Mouse (Mus musculus): Measurements from ENCODE around the gene Cbs. TPM values are rescaled to one million over a fixed set of nuclear protein-coding genes. Genes with fewer than 3 reads are reported as not detected.
A peak's percentile ranks its signal among the peaks of the same experiment; 100 is the strongest.

Gene Cbs
- total and polyA plus RNA-seq, 2 experiments = 236 to 782 TPM

- WGBS = 96% methylated on average over 9 of the region's 9 CpGs
- Histone ChIP-seq H3K9ac (ENCODE audit: low read depth, low read length) (no peak overlapping the region), H3K79me2 (ENCODE audit: control insufficient read depth, insufficient read depth, low read length) (no peaks in the 10 kb centered on the region), H3K4me3 (ENCODE audit: insufficient read depth, low read depth, low read length) (no peak overlapping the region), H3K4me1 (ENCODE audit: control insufficient read depth, insufficient read depth, low read length) (no peaks in the 10 kb centered on the region), H3K36me3 (ENCODE audit: control insufficient read depth, insufficient read depth, low read length) (peaks cover 12% of the 10 kb centered on the region; the same call in 1 of the 2 replicates), H3K27ac (replicated peaks; ENCODE audit: insufficient read depth, low read depth, low read length) (no peak overlapping the region), H3K27me3 (ENCODE audit: control insufficient read depth, insufficient read depth, low read length) (no peaks in the 10 kb centered on the region)
- TF ChIP-seq CTCF (IDR thresholded peaks at IDR 0.05; ENCODE audit: low read depth, low read length) (no peak), POLR2A (IDR thresholded peaks at IDR 0.05; ENCODE audit: extremely low read depth, insufficient read depth, low read length) (no peak)
- DNase-seq (ENCODE audit: extremely low read depth, low read depth, low spot score) = no peak
Observed at GRCm38 (mm10) chr17:31597957-31598356, 39.1 kb downstream of the Cbs start.

GRCm38 (mm10) chr17:31595077-31595476 is 42.0 kb downstream of the Cbs start:
- Histone ChIP-seq H3K9ac (ENCODE audit: low read depth, low read length) (no peak overlapping the region), H3K4me1 (ENCODE audit: control insufficient read depth, insufficient read depth, low read length) (no peaks in the 10 kb centered on the region), H3K79me2 (ENCODE audit: control insufficient read depth, insufficient read depth, low read length) (no peaks in the 10 kb centered on the region), H3K27ac (replicated peaks; ENCODE audit: insufficient read depth, low read depth, low read length) (no peak overlapping the region), H3K36me3 (ENCODE audit: control insufficient read depth, insufficient read depth, low read length) (peaks cover 20% of the 10 kb centered on the region; the same call in 1 of the 2 replicates), H3K27me3 (ENCODE audit: control insufficient read depth, insufficient read depth, low read length) (no peaks in the 10 kb centered on the region), H3K4me3 (ENCODE audit: insufficient read depth, low read depth, low read length) (no peak overlapping the region)
- WGBS = 90% methylated on average over 5 of the region's 5 CpGs
- DNase-seq (ENCODE audit: extremely low read depth, low read depth, low spot score) = no peak
- TF ChIP-seq CTCF (IDR thresholded peaks at IDR 0.05; ENCODE audit: low read depth, low read length) (no peak), POLR2A (IDR thresholded peaks at IDR 0.05; ENCODE audit: extremely low read depth, insufficient read depth, low read length) (no peak)

GRCm38 (mm10) chr17:31594590-31594989 is 42.4 kb downstream of the Cbs start:
- no peak overlapping the region for H3K9ac ChIP-seq (ENCODE audit: low read depth, low read length)
- H3K4me3 ChIP-seq (ENCODE audit: insufficient read depth, low read depth, low read length) = no peak overlapping the region
- no peak overlapping the region for H3K27ac ChIP-seq (replicated peaks; ENCODE audit: insufficient read depth, low read depth, low read length)
- DNase-seq (ENCODE audit: extremely low read depth, low read depth, low spot score) = no peak
- H3K36me3 ChIP-seq (ENCODE audit: control insufficient read depth, insufficient read depth, low read length) = peaks cover 20% of the 10 kb centered on the region; the same call in 1 of the 2 replicates
- TF ChIP-seq CTCF (IDR thresholded peaks at IDR 0.05; ENCODE audit: low read depth, low read length) (no peak), POLR2A (IDR thresholded peaks at IDR 0.05; ENCODE audit: extremely low read depth, insufficient read depth, low read length) (no peak)
- 54% methylated on average over 7 of the region's 7 CpGs for WGBS
- H3K79me2 ChIP-seq (ENCODE audit: control insufficient read depth, insufficient read depth, low read length) = no peaks in the 10 kb centered on the region
- no peaks in the 10 kb centered on the region for H3K27me3 ChIP-seq (ENCODE audit: control insufficient read depth, insufficient read depth, low read length)
- no peaks in the 10 kb centered on the region for H3K4me1 ChIP-seq (ENCODE audit: control insufficient read depth, insufficient read depth, low read length)

GRCm38 (mm10) chr17:31590846-31591245 is 46.2 kb downstream of the Cbs start:
- Histone ChIP-seq H3K79me2 (ENCODE audit: control insufficient read depth, insufficient read depth, low read length) (no peaks in the 10 kb centered on the region), H3K27me3 (ENCODE audit: control insufficient read depth, insufficient read depth, low read length) (no peaks in the 10 kb centered on the region), H3K9ac (ENCODE audit: low read depth, low read length) (no peak overlapping the region), H3K4me3 (ENCODE audit: insufficient read depth, low read depth, low read length) (no peak overlapping the region), H3K27ac (replicated peaks; ENCODE audit: insufficient read depth, low read depth, low read length) (no peak overlapping the region), H3K36me3 (ENCODE audit: control insufficient read depth, insufficient read depth, low read length) (peaks cover 16% of the 10 kb centered on the region; the same call in 1 of the 2 replicates), H3K4me1 (ENCODE audit: control insufficient read depth, insufficient read depth, low read length) (peaks cover 8% of the 10 kb centered on the region)
- WGBS = 96% methylated on average over 11 of the region's 11 CpGs
- TF ChIP-seq CTCF (IDR thresholded peaks at IDR 0.05; ENCODE audit: low read depth, low read length) = no peak
- TF ChIP-seq POLR2A (IDR thresholded peaks at IDR 0.05; ENCODE audit: extremely low read depth, insufficient read depth, low read length) = no peak
- no peak for DNase-seq (ENCODE audit: extremely low read depth, low read depth, low spot score)

GRCm38 (mm10) chr17:31588726-31589125 is 48.3 kb downstream of the Cbs start:
- H3K4me1 ChIP-seq (ENCODE audit: control insufficient read depth, insufficient read depth, low read length) = peaks cover 8% of the 10 kb centered on the region
- H3K27me3 ChIP-seq (ENCODE audit: control insufficient read depth, insufficient read depth, low read length) = no peaks in the 10 kb centered on the region
- TF ChIP-seq POLR2A (IDR thresholded peaks at IDR 0.05; ENCODE audit: extremely low read depth, insufficient read depth, low read length) (no peak), CTCF (IDR thresholded peaks at IDR 0.05; ENCODE audit: low read depth, low read length) (no peak)
- 70% methylated on average over 4 of the region's 4 CpGs for WGBS
- H3K79me2 ChIP-seq (ENCODE audit: control insufficient read depth, insufficient read depth, low read length) = no peaks in the 10 kb centered on the region
- H3K9ac ChIP-seq (ENCODE audit: low read depth, low read length) = no peak overlapping the region
- H3K27ac ChIP-seq (replicated peaks; ENCODE audit: insufficient read depth, low read depth, low read length) = peak overlapping the region; percentile 61
- no peak overlapping the region for H3K4me3 ChIP-seq (ENCODE audit: insufficient read depth, low read depth, low read length)
- H3K36me3 ChIP-seq (ENCODE audit: control insufficient read depth, insufficient read depth, low read length) = peaks cover 8% of the 10 kb centered on the region; the same call in 1 of the 2 replicates
- no peak for DNase-seq (ENCODE audit: extremely low read depth, low read depth, low spot score)

GRCm38 (mm10) chr17:31588115-31588514 is 48.9 kb downstream of the Cbs start:
- Histone ChIP-seq H3K79me2 (ENCODE audit: control insufficient read depth, insufficient read depth, low read length) (no peaks in the 10 kb centered on the region), H3K9ac (ENCODE audit: low read depth, low read length) (peak overlapping the region; percentile 38), H3K4me1 (ENCODE audit: control insufficient read depth, insufficient read depth, low read length) (peaks cover 8% of the 10 kb centered on the region), H3K27me3 (ENCODE audit: control insufficient read depth, insufficient read depth, low read length) (no peaks in the 10 kb centered on the region), H3K27ac (replicated peaks; ENCODE audit: insufficient read depth, low read depth, low read length) (peak overlapping the region; percentile 62), H3K4me3 (ENCODE audit: insufficient read depth, low read depth, low read length) (no peak overlapping the region), H3K36me3 (ENCODE audit: control insufficient read depth, insufficient read depth, low read length) (peaks cover 8% of the 10 kb centered on the region; the same call in 1 of the 2 replicates)
- DNase-seq (ENCODE audit: extremely low read depth, low read depth, low spot score) = peak; percentile 97
- TF ChIP-seq POLR2A (IDR thresholded peaks at IDR 0.05; ENCODE audit: extremely low read depth, insufficient read depth, low read length) (no peak), CTCF (IDR thresholded peaks at IDR 0.05; ENCODE audit: low read depth, low read length) (no peak)
- WGBS = 25% methylated on average over 7 of the region's 7 CpGs
